Mouse (Mus musculus): ENCODE measurements at regions not wholly inside any gene's neighbourhood (a gene's known extent, or its start where the extent isn't known, plus 50 kb on each side); places are given as distances from the start of the nearest gene placed in this dataset.

DNA sequence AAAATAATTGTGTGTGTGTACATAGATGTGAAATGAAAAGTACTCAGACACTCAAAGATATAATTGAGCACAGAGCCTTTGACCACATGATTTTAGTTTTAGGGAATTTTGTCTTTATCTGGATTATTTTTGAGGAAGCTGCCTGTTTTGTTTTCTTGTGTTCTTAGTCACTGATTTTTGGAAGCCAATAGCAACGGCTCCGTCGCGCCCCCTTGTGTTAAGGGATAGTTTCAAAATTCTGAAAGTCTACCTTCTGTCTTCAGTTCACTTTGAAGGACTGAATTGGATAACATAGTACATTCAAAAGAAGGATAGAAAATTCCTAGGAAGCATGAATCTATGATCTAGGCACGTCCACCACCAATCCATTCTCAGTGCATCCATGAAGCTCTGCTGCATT is 185.8 kb upstream of the Sash1 start:
- TF ChIP-seq CTCF (IDR thresholded peaks at IDR 0.05; ENCODE audit: low read depth, low read length) (no peak), POLR2A (IDR thresholded peaks at IDR 0.05; ENCODE audit: borderline replicate concordance, low read depth, low read length) (no peak)
